Mouse (Mus musculus) bone marrow macrophage, adult 2 months (primary cell): ENCODE results near the gene Tub.

Experiments
- CTCF ChIP-seq: IDR thresholded peaks from 2 replicates; pipeline ENCODE4 v1.5.1; 2012; ENCODE audit warnings: low read depth, mild to moderate bottlenecking, low read length, moderate library complexity
- POLR2A ChIP-seq: IDR thresholded peaks from 2 replicates; pipeline ENCODE4 v1.6.1; 2012; ENCODE audit warnings: mild to moderate bottlenecking, low read depth, low read length, borderline replicate concordance

DNA sequence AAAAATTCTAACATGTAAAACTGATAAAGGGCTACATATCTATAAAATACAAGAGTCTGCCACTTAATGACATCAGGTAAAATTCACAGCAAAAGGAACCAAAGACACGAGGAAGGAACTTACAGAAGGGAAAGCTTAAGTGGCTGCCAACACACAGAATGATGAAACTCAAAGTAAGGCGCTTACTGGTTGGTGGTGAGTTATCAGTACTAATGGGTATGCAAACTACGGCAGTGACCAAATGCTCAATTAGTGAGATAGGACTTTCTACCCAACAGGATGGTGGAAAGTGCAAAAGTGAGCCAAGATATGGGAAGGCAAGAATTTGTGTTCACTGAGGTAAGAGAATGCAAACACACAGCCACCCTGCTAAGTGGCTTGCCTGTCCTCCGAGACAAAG lies 109.4 kb downstream of the Tub start:
- TF ChIP-seq CTCF (no peak), POLR2A (no peak)
